Mouse (Mus musculus): ENCODE data around the gene Rpl35. TPM values are rescaled to one million over a fixed set of nuclear protein-coding genes. Genes with fewer than 3 reads are reported as not detected.
"Not testable (repeated sequence)": the region's sequence is repeated elsewhere in the genome, so short reads cannot be mapped to it uniquely, and the experiment has no call there.

The Rpl35 gene
- polyA plus RNA-seq, 1 experiment from 2014 or later: 1,016 TPM

DNA sequence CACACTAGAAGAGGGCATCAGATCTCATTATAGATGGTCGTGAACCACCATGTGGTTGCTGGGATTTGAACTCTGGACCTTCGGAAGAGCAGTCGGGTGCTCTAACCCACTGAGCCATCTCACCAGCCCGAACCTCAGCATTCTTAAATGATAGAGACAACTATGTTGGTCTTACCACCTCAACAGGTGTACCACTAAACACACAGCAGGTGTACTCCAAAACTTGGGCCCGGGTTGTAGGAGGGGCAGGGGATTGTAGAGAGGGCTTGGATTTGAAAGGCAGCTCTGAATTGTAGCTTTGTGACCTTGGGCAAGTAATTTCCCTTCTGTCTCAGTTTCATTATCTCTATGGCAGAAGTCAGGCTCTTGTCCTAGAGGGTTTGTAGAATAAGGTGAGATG lies 4.7 kb upstream of the Rpl35 start:
- not testable (repeated sequence) for ATAC-seq (ENCODE audit: low FRiP score); H3K9ac ChIP-seq (ENCODE audit: low read depth, low read length); H3K4me2 ChIP-seq (replicated peaks; ENCODE audit: low read depth, low read length); H3K4me3 ChIP-seq (ENCODE audit: low read depth, low read length); H3K4me1 ChIP-seq (replicated peaks; ENCODE audit: control insufficient read depth, insufficient read depth, low read length); H3K27me3 ChIP-seq (ENCODE audit: control insufficient read depth, insufficient read depth, low read length); H3K36me3 ChIP-seq (ENCODE audit: control insufficient read depth, insufficient read depth, low read length); DNase-seq (ENCODE audit: low spot score); H3K27ac ChIP-seq (ENCODE audit: low read depth, low read length); H3K9me3 ChIP-seq (ENCODE audit: control insufficient read depth, low read length)
- WGBS: 92% methylated on average over 5 of the region's 5 CpGs

- no peaks in the 10 kb centered on the region for H3K36me3 ChIP-seq (ENCODE audit: control insufficient read depth, insufficient read depth, low read length)
- H3K9me3 ChIP-seq (ENCODE audit: control insufficient read depth, low read length): no peaks in the 10 kb centered on the region
- H3K9ac ChIP-seq (ENCODE audit: low read depth, low read length): peak overlapping the region; percentile 76
- H3K4me3 ChIP-seq (ENCODE audit: low read depth, low read length): peak overlapping the region; percentile 61
- H3K4me2 ChIP-seq (replicated peaks; ENCODE audit: low read depth, low read length): peak overlapping the region; percentile 88
- H3K4me1 ChIP-seq (replicated peaks; ENCODE audit: control insufficient read depth, insufficient read depth, low read length): peaks cover 8% of the 10 kb centered on the region; the same call in 1 of the 2 replicates
- H3K27ac ChIP-seq (ENCODE audit: low read depth, low read length): no peak overlapping the region
- 36% methylated on average over 3 of the region's 3 CpGs for WGBS
- no peaks in the 10 kb centered on the region for H3K27me3 ChIP-seq (ENCODE audit: control insufficient read depth, insufficient read depth, low read length)
- ATAC-seq (ENCODE audit: low FRiP score) (no peak), DNase-seq (ENCODE audit: low spot score) (peak; percentile 30)
Measured at GRCm38 (mm10) chr2:39008954-39009365, 3.5 kb upstream of the Rpl35 start.

GRCm38 (mm10) chr2:39008350-39008851 lies 3.0 kb upstream of the Rpl35 start:
- Histone ChIP-seq H3K36me3 (ENCODE audit: control insufficient read depth, insufficient read depth, low read length) (peaks cover 2% of the 10 kb centered on the region; the same call in 1 of the 2 replicates), H3K4me2 (replicated peaks; ENCODE audit: low read depth, low read length) (peak overlapping the region; percentile 88), H3K9me3 (ENCODE audit: control insufficient read depth, low read length) (no peaks in the 10 kb centered on the region), H3K9ac (ENCODE audit: low read depth, low read length) (peak overlapping the region; percentile 76), H3K27ac (ENCODE audit: low read depth, low read length) (peak overlapping the region; percentile 82), H3K27me3 (ENCODE audit: control insufficient read depth, insufficient read depth, low read length) (no peaks in the 10 kb centered on the region), H3K4me1 (replicated peaks; ENCODE audit: control insufficient read depth, insufficient read depth, low read length) (peaks cover 13% of the 10 kb centered on the region), H3K4me3 (ENCODE audit: low read depth, low read length) (peak overlapping the region; percentile 61)
- DNase-seq (ENCODE audit: low spot score) (no peak), ATAC-seq (ENCODE audit: low FRiP score) (peak; percentile 63)
- WGBS: under 1% methylated on average over 20 of the region's 25 CpGs

GRCm38 (mm10) chr2:39007865-39008264 lies 2.4 kb upstream of the Rpl35 start:
- peaks cover 3% of the 10 kb centered on the region for H3K36me3 ChIP-seq (ENCODE audit: control insufficient read depth, insufficient read depth, low read length)
- peak overlapping the region; percentile 82 for H3K27ac ChIP-seq (ENCODE audit: low read depth, low read length)
- no peaks in the 10 kb centered on the region for H3K27me3 ChIP-seq (ENCODE audit: control insufficient read depth, insufficient read depth, low read length)
- H3K9me3 ChIP-seq (ENCODE audit: control insufficient read depth, low read length): no peaks in the 10 kb centered on the region
- ATAC-seq (ENCODE audit: low FRiP score): peak; percentile 87
- peak overlapping the region; percentile 61 for H3K4me3 ChIP-seq (ENCODE audit: low read depth, low read length)
- peak; percentile 96 for DNase-seq (ENCODE audit: low spot score)
- H3K4me2 ChIP-seq (replicated peaks; ENCODE audit: low read depth, low read length): peak overlapping the region; percentile 88
- peaks cover 13% of the 10 kb centered on the region for H3K4me1 ChIP-seq (replicated peaks; ENCODE audit: control insufficient read depth, insufficient read depth, low read length)
- WGBS: 0% methylated on average over 40 of the region's 44 CpGs
- H3K9ac ChIP-seq (ENCODE audit: low read depth, low read length): peak overlapping the region; percentile 76

GRCm38 (mm10) chr2:39006149-39006730 lies 816 bp upstream of the Rpl35 start:
- peaks cover 10% of the 10 kb centered on the region for H3K36me3 ChIP-seq (ENCODE audit: control insufficient read depth, insufficient read depth, low read length)
- H3K4me3 ChIP-seq (ENCODE audit: low read depth, low read length): peak overlapping the region; percentile 83
- H3K9ac ChIP-seq (ENCODE audit: low read depth, low read length): no peak overlapping the region
- H3K27ac ChIP-seq (ENCODE audit: low read depth, low read length): no peak overlapping the region
- ATAC-seq (ENCODE audit: low FRiP score) (no peak), DNase-seq (ENCODE audit: low spot score) (no peak)
- 92% methylated on average over 14 of the region's 14 CpGs for WGBS
- no peaks in the 10 kb centered on the region for H3K27me3 ChIP-seq (ENCODE audit: control insufficient read depth, insufficient read depth, low read length)
- no peaks in the 10 kb centered on the region for H3K9me3 ChIP-seq (ENCODE audit: control insufficient read depth, low read length)
- peaks cover 13% of the 10 kb centered on the region for H3K4me1 ChIP-seq (replicated peaks; ENCODE audit: control insufficient read depth, insufficient read depth, low read length)
- 0 out of 2 replicates have a peak overlapping the region, but pooled peaks have one; percentile 91 for H3K4me2 ChIP-seq (replicated peaks; ENCODE audit: low read depth, low read length)

DNA sequence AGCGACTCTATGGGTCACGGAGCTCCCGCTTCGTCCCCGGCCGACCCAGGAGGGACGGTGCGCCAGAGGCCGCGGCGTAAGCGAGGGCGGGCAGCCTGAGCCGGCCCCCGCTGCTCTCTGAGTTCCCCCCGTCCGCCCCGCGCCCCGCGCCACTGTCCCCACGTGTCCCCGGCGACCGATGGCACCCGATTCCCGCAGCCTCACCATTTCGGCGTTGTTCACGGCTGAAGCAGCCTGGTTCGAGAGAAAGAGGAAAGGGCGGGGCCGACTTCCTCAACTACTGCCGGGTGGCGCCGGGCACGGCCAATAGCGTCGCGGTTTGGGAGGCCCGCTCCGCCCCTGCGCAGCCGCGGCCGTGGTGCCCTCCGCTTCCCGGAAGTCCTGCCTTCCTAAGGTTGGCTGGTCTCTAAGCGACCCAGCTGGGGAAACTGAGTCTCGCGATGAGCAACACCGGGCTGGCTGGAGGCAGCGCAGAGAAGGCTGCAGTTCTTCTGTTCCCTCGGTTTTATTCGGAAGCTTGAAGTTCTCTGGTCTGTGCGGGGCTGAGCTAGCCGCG lies 466 bp downstream of the Rpl35 start, which contains the start of gene Arpc5l:
Gene Arpc5l, plus strand, starts transcription at position 469 of the 556 bp plus-strand sequence.
- peak within 1 kb of the TSS; percentile 83 for H3K4me3 ChIP-seq (ENCODE audit: low read depth, low read length)
- H3K4me1 ChIP-seq (replicated peaks; ENCODE audit: control insufficient read depth, insufficient read depth, low read length): peaks cover 13% of the 10 kb centered on the region
- WGBS: under 1% methylated on average over 54 of the region's 58 CpGs
- peak within 1 kb of the TSS; percentile 91 for H3K4me2 ChIP-seq (replicated peaks; ENCODE audit: low read depth, low read length)
- ATAC-seq (ENCODE audit: low FRiP score) (peak; percentile 84), DNase-seq (ENCODE audit: low spot score) (peak; percentile 93)
- H3K27me3 ChIP-seq (ENCODE audit: control insufficient read depth, insufficient read depth, low read length): no peaks in the 10 kb centered on the region
- H3K27ac ChIP-seq (ENCODE audit: low read depth, low read length): peak within 1 kb of the TSS; percentile 73
- H3K9ac ChIP-seq (ENCODE audit: low read depth, low read length): peak within 1 kb of the TSS; percentile 91
- H3K9me3 ChIP-seq (ENCODE audit: control insufficient read depth, low read length): no peaks in the 10 kb centered on the region
- peaks cover 15% of the 10 kb centered on the region for H3K36me3 ChIP-seq (ENCODE audit: control insufficient read depth, insufficient read depth, low read length)

- DNase-seq (ENCODE audit: low spot score) (peak; percentile 56), ATAC-seq (ENCODE audit: low FRiP score) (peak; percentile 7; the same call in 1 of the 2 replicates)
- Histone ChIP-seq H3K4me1 (replicated peaks; ENCODE audit: control insufficient read depth, insufficient read depth, low read length) (peaks cover 13% of the 10 kb centered on the region), H3K9me3 (ENCODE audit: control insufficient read depth, low read length) (no peaks in the 10 kb centered on the region), H3K27ac (ENCODE audit: low read depth, low read length) (peak overlapping the region; percentile 73), H3K4me3 (ENCODE audit: low read depth, low read length) (peak overlapping the region; percentile 83), H3K9ac (ENCODE audit: low read depth, low read length) (peak overlapping the region; percentile 91), H3K36me3 (ENCODE audit: control insufficient read depth, insufficient read depth, low read length) (peaks cover 15% of the 10 kb centered on the region), H3K27me3 (ENCODE audit: control insufficient read depth, insufficient read depth, low read length) (no peaks in the 10 kb centered on the region), H3K4me2 (replicated peaks; ENCODE audit: low read depth, low read length) (peak overlapping the region; percentile 91)
- WGBS: 0% methylated on average over 11 of the region's 11 CpGs
Measured at GRCm38 (mm10) chr2:39004372-39004771, 1.1 kb downstream of the Rpl35 start.

DNA sequence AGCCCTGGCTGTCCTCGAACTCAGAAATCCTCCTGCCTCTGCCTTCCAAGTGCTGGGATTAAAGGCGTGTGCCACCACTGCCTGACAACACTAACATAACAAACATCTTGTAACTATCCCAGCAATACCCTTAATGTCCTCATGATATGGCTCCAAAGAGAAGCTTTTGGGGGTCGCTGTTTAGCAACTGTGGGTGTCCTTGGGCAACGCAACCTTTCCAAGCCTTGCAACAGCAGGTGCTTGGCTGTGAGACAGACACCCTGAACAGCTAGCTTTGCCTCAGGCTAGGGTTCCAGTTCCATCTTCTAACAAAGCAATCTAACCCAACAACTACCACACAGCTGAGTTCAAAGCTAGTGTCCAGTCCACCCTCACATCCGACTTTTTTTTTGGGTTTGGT lies 1.9 kb downstream of the Rpl35 start:
- ATAC-seq (ENCODE audit: low FRiP score) (no peak), DNase-seq (ENCODE audit: low spot score) (no peak)
- Histone ChIP-seq H3K9me3 (ENCODE audit: control insufficient read depth, low read length) (no peaks in the 10 kb centered on the region), H3K4me2 (replicated peaks; ENCODE audit: low read depth, low read length) (peak overlapping the region; percentile 91), H3K27me3 (ENCODE audit: control insufficient read depth, insufficient read depth, low read length) (no peaks in the 10 kb centered on the region), H3K36me3 (ENCODE audit: control insufficient read depth, insufficient read depth, low read length) (peaks cover 15% of the 10 kb centered on the region), H3K27ac (ENCODE audit: low read depth, low read length) (no peak overlapping the region), H3K4me3 (ENCODE audit: low read depth, low read length) (peak overlapping the region; percentile 83), H3K9ac (ENCODE audit: low read depth, low read length) (peak overlapping the region; percentile 91), H3K4me1 (replicated peaks; ENCODE audit: control insufficient read depth, insufficient read depth, low read length) (peaks cover 10% of the 10 kb centered on the region)
- WGBS: 65% methylated on average over 5 of the region's 5 CpGs

Measured in hindbrain, embryonic 11.5 days (tissue).